Mouse (Mus musculus): ENCODE measurements at regions not wholly inside any gene's neighbourhood (a gene's known extent, or its start where the extent isn't known, plus 50 kb on each side); places are given as distances from the start of the nearest gene placed in this dataset.

DNA sequence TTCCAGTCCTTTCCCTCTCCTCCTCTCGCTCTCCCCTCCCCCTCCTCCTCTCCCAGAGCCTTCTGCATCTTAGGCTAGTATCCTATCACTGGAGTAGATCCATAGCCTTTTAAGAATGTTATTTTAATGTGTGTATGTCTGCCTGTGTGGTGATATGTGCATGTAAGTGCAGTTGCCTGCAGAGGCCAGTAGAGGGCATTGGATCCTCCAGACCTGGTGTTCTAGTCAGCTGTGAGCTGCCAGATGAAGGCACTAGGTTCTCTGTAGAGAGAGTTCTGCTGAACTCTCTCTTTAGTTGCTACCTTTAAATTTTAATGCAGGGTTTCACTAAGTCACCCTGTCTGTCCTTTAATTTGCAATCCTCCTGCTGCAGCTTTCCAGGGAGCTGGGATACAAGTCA, 83.9 kb upstream of the Id2 start:
- Histone ChIP-seq H3K27me3 (ENCODE audit: insufficient read depth, low read length) (no peaks in the 10 kb centered on the region), H3K4me3 (ENCODE audit: low read depth, low read length) (no peak overlapping the region), H3K9me3 (ENCODE audit: low read length) (no peaks in the 10 kb centered on the region), H3K9ac (replicated peaks; ENCODE audit: low read length, poor library complexity, severe bottlenecking) (no peak overlapping the region), H3K4me1 (ENCODE audit: insufficient read depth, low read length) (no peaks in the 10 kb centered on the region), H3K27ac (ENCODE audit: low read depth, low read length) (no peak overlapping the region), H3K4me2 (ENCODE audit: low read depth, low read length, poor library complexity, severe bottlenecking) (no peak overlapping the region), H3K36me3 (ENCODE audit: insufficient read depth, low read length) (no peaks in the 10 kb centered on the region)
- no peak for DNase-seq (ENCODE audit: low spot score)
- TF ChIP-seq CTCF (IDR thresholded peaks at IDR 0.05) = peak; percentile 45
- ATAC-seq (ENCODE audit: low FRiP score) = no peak
- 92% methylated on average over 1 of the region's 1 CpGs for WGBS

DNA sequence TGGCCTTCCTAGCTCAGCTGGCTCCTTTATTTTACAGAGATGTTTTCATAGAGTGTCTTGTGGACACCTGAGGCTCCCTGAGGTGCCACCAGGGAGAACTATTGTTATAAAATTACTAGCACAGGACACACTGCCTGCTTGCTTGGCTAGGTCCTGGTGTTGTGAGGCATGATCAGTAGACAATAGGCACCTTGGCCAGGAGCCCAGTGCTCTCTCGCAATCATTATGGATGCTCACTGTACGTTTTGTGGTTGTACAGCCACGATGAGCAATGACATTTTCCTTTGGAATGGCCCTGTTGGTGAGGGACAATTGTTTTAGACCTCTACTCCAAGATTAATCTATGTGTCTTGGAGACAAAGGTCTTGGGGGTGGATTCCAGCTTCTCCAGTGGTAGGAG, 83.3 kb upstream of the Id2 start:
- TF ChIP-seq CTCF (IDR thresholded peaks at IDR 0.05) = no peak
- WGBS = 54% methylated on average over 3 of the region's 3 CpGs

GRCm38 (mm10) chr12:25178491-25179115, 81.7 kb upstream of the Id2 start:
- WGBS = 83% methylated on average over 5 of the region's 5 CpGs

More for the DNA sequence above, 83.3 kb upstream of the Id2 start:
- H3K9ac ChIP-seq (replicated peaks; ENCODE audit: low read length, poor library complexity, severe bottlenecking) = no peak overlapping the region
- no peak overlapping the region for H3K4me3 ChIP-seq (ENCODE audit: low read depth, low read length)
- no peak for ATAC-seq (ENCODE audit: low FRiP score)
- DNase-seq (ENCODE audit: low spot score) = no peak
- H3K4me2 ChIP-seq (ENCODE audit: low read depth, low read length, poor library complexity, severe bottlenecking) = no peak overlapping the region
- no peaks in the 10 kb centered on the region for H3K36me3 ChIP-seq (ENCODE audit: insufficient read depth, low read length)
- H3K4me1 ChIP-seq (ENCODE audit: insufficient read depth, low read length) = no peaks in the 10 kb centered on the region
- H3K27me3 ChIP-seq (ENCODE audit: insufficient read depth, low read length) = no peaks in the 10 kb centered on the region
- no peaks in the 10 kb centered on the region for H3K9me3 ChIP-seq (ENCODE audit: low read length)
- no peak overlapping the region for H3K27ac ChIP-seq (ENCODE audit: low read depth, low read length)

DNA sequence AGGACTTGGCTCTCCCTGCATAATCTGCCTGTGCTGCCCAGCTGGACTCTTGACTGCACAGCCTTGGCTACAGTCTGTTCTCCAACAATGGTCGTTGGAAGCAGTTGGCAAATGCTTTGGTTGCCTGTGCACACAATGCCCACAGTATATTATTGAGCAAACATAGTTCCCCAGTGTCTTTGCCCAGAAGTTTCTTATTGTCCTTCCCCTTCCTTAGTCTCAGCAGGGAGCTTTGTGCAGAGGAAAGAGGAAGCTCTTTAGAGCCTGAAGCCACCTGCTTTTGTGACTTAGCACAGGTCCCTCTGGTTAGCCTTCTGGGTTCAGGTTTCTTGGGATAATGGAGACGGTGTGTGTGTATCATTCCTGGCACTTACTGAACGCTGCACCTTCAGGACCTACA, 80.9 kb upstream of the Id2 start:
- H3K27ac ChIP-seq (ENCODE audit: low read depth, low read length) = no peak overlapping the region
- H3K9me3 ChIP-seq (ENCODE audit: low read length) = no peaks in the 10 kb centered on the region
- H3K4me3 ChIP-seq (ENCODE audit: low read depth, low read length) = no peak overlapping the region
- TF ChIP-seq CTCF (IDR thresholded peaks at IDR 0.05) = no peak
- no peaks in the 10 kb centered on the region for H3K27me3 ChIP-seq (ENCODE audit: insufficient read depth, low read length)
- no peaks in the 10 kb centered on the region for H3K36me3 ChIP-seq (ENCODE audit: insufficient read depth, low read length)
- no peak overlapping the region for H3K4me2 ChIP-seq (ENCODE audit: low read depth, low read length, poor library complexity, severe bottlenecking)
- 0 out of 2 replicates have a peak, but pooled peaks cover under 1% of the 10 kb centered on the region for H3K4me1 ChIP-seq (ENCODE audit: insufficient read depth, low read length)
- DNase-seq (ENCODE audit: low spot score) (no peak), ATAC-seq (ENCODE audit: low FRiP score) (no peak)
- H3K9ac ChIP-seq (replicated peaks; ENCODE audit: low read length, poor library complexity, severe bottlenecking) = no peak overlapping the region
- 78% methylated on average over 3 of the region's 3 CpGs for WGBS

More at GRCm38 (mm10) chr12:25178491-25179115, 81.7 kb upstream of the Id2 start:
- H3K4me3 ChIP-seq (ENCODE audit: low read depth, low read length) = no peak overlapping the region
- no peaks in the 10 kb centered on the region for H3K4me1 ChIP-seq (ENCODE audit: insufficient read depth, low read length)
- no peak overlapping the region for H3K27ac ChIP-seq (ENCODE audit: low read depth, low read length)
- H3K36me3 ChIP-seq (ENCODE audit: insufficient read depth, low read length) = no peaks in the 10 kb centered on the region
- H3K9me3 ChIP-seq (ENCODE audit: low read length) = no peaks in the 10 kb centered on the region
- no peak overlapping the region for H3K9ac ChIP-seq (replicated peaks; ENCODE audit: low read length, poor library complexity, severe bottlenecking)
- no peak for DNase-seq (ENCODE audit: low spot score)
- no peaks in the 10 kb centered on the region for H3K27me3 ChIP-seq (ENCODE audit: insufficient read depth, low read length)
- ATAC-seq (ENCODE audit: low FRiP score) = no peak
- no peak for TF ChIP-seq CTCF (IDR thresholded peaks at IDR 0.05)
- H3K4me2 ChIP-seq (ENCODE audit: low read depth, low read length, poor library complexity, severe bottlenecking) = no peak overlapping the region

GRCm38 (mm10) chr12:25176565-25176964, 79.6 kb upstream of the Id2 start:
- Histone ChIP-seq H3K9me3 (ENCODE audit: low read length) (no peaks in the 10 kb centered on the region), H3K4me3 (ENCODE audit: low read depth, low read length) (no peak overlapping the region), H3K4me2 (ENCODE audit: low read depth, low read length, poor library complexity, severe bottlenecking) (no peak overlapping the region), H3K27me3 (ENCODE audit: insufficient read depth, low read length) (no peaks in the 10 kb centered on the region), H3K36me3 (ENCODE audit: insufficient read depth, low read length) (no peaks in the 10 kb centered on the region), H3K27ac (ENCODE audit: low read depth, low read length) (no peak overlapping the region), H3K9ac (replicated peaks; ENCODE audit: low read length, poor library complexity, severe bottlenecking) (no peak overlapping the region), H3K4me1 (ENCODE audit: insufficient read depth, low read length) (0 out of 2 replicates have a peak, but pooled peaks cover 4% of the 10 kb centered on the region)
- DNase-seq (ENCODE audit: low spot score) = no peak
- 91% methylated on average over 3 of the region's 3 CpGs for WGBS
- no peak for ATAC-seq (ENCODE audit: low FRiP score)
- TF ChIP-seq CTCF (IDR thresholded peaks at IDR 0.05) = no peak

GRCm38 (mm10) chr12:25173064-25173463, 76.1 kb upstream of the Id2 start:
- DNase-seq (ENCODE audit: low spot score) (no peak), ATAC-seq (ENCODE audit: low FRiP score) (peak; percentile 27)
- Histone ChIP-seq H3K9me3 (ENCODE audit: low read length) (no peaks in the 10 kb centered on the region), H3K4me2 (ENCODE audit: low read depth, low read length, poor library complexity, severe bottlenecking) (no peak overlapping the region), H3K27me3 (ENCODE audit: insufficient read depth, low read length) (no peaks in the 10 kb centered on the region), H3K4me1 (ENCODE audit: insufficient read depth, low read length) (0 out of 2 replicates have a peak, but pooled peaks cover 4% of the 10 kb centered on the region), H3K4me3 (ENCODE audit: low read depth, low read length) (no peak overlapping the region), H3K27ac (ENCODE audit: low read depth, low read length) (no peak overlapping the region), H3K36me3 (ENCODE audit: insufficient read depth, low read length) (peaks cover 8% of the 10 kb centered on the region; the same call in 1 of the 2 replicates), H3K9ac (replicated peaks; ENCODE audit: low read length, poor library complexity, severe bottlenecking) (no peak overlapping the region)
- WGBS = 56% methylated on average over 6 of the region's 6 CpGs
- no peak for TF ChIP-seq CTCF (IDR thresholded peaks at IDR 0.05)

Measured in midbrain, postnatal 0 days (tissue).